Mouse (Mus musculus) large intestine, adult 2 months (tissue): ENCODE measurements around the gene Flt1. TPM values are rescaled to one million over a fixed set of nuclear protein-coding genes. Genes with fewer than 3 reads are reported as not detected.
A peak's percentile ranks its signal among the peaks of the same experiment; 100 is the strongest.

ENCODE experiments used
- DNase-seq: peaks from one replicate; pipeline ENCODE4 v3.0.0-alpha.2; 2012; ENCODE audit warnings: low read depth, low spot score
- WGBS: fragments of 180-500 bp; shearing (Covaris S2); methylation state at CpG from one replicate; pipeline ENCODE4 v1.1.7; 2018; 5-methylcytosine and 5-hydroxymethylcytosine counted together
- polyA plus RNA-seq: library from polyadenylated mRNA; depleted of rRNA; stranded (reverse); fragments of >200 nt; gene quantifications from 2 replicates; pipeline ENCODE4 v1.2.3, GENCODE M21; 2012

Flt1 gene
- polyA plus RNA-seq, 1 experiment: 1.8 TPM

- WGBS: 78% methylated on average over 5 of the region's 5 CpGs
- DNase-seq: no peak
These were observed 50.0 kb downstream of the Flt1 start for GRCm38 (mm10) chr5:147675791-147676190.

- WGBS: 70% methylated on average over 19 of the region's 19 CpGs
- DNase-seq: no peak
These were observed 53.9 kb downstream of the Flt1 start for GRCm38 (mm10) chr5:147671765-147672424.

GRCm38 (mm10) chr5:147668637-147669344 lies 57.0 kb downstream of the Flt1 start:
- 82% methylated on average over 15 of the region's 15 CpGs for WGBS
- no peak for DNase-seq

- WGBS: 82% methylated on average over 13 of the region's 13 CpGs
- no peak for DNase-seq
These were observed 59.9 kb downstream of the Flt1 start for GRCm38 (mm10) chr5:147665946-147666345.

- DNase-seq: no peak
- 89% methylated on average over 9 of the region's 9 CpGs for WGBS
These were observed 60.4 kb downstream of the Flt1 start for GRCm38 (mm10) chr5:147665381-147665780.

- WGBS: 66% methylated on average over 7 of the region's 7 CpGs
- no peak for DNase-seq
These were observed 65.9 kb downstream of the Flt1 start for GRCm38 (mm10) chr5:147659909-147660308.

GRCm38 (mm10) chr5:147657882-147658855 lies 67.6 kb downstream of the Flt1 start:
- 65% methylated on average over 17 of the region's 17 CpGs for WGBS

GRCm38 (mm10) chr5:147655761-147656160 lies 70.0 kb downstream of the Flt1 start:
- DNase-seq: no peak
- 79% methylated on average over 7 of the region's 7 CpGs for WGBS

More at GRCm38 (mm10) chr5:147657882-147658855, 67.6 kb downstream of the Flt1 start:
- DNase-seq: no peak

GRCm38 (mm10) chr5:147651233-147651632 lies 74.6 kb downstream of the Flt1 start:
- no peak for DNase-seq
- WGBS: 77% methylated on average over 14 of the region's 14 CpGs

GRCm38 (mm10) chr5:147646351-147646929 lies 79.4 kb downstream of the Flt1 start:
- 79% methylated on average over 14 of the region's 14 CpGs for WGBS
- DNase-seq: no peak

- WGBS: 29% methylated on average over 12 of the region's 12 CpGs
These were observed 80.7 kb downstream of the Flt1 start for GRCm38 (mm10) chr5:147645001-147645645.

GRCm38 (mm10) chr5:147641452-147641851 lies 84.4 kb downstream of the Flt1 start:
- DNase-seq: no peak
- WGBS: 24% methylated on average over 7 of the region's 7 CpGs

More at GRCm38 (mm10) chr5:147645001-147645645, 80.7 kb downstream of the Flt1 start:
- DNase-seq: peak; percentile 1

GRCm38 (mm10) chr5:147639940-147640339 lies 85.9 kb downstream of the Flt1 start:
- no peak for DNase-seq
- WGBS: 82% methylated on average over 5 of the region's 5 CpGs

- WGBS: 92% methylated on average over 3 of the region's 3 CpGs
- DNase-seq: no peak
These were observed 89.1 kb downstream of the Flt1 start for GRCm38 (mm10) chr5:147636676-147637075.

GRCm38 (mm10) chr5:147635883-147636282 lies 89.9 kb downstream of the Flt1 start:
- DNase-seq: no peak
- WGBS: 89% methylated on average over 8 of the region's 8 CpGs

GRCm38 (mm10) chr5:147634016-147634415 lies 91.8 kb downstream of the Flt1 start:
- DNase-seq: no peak
- 53% methylated on average over 11 of the region's 11 CpGs for whole genome bisulfite sequencing

GRCm38 (mm10) chr5:147632716-147633115 lies 93.1 kb downstream of the Flt1 start:
- WGBS: 67% methylated on average over 4 of the region's 4 CpGs
- DNase-seq: no peak

GRCm38 (mm10) chr5:147630426-147631290 lies 95.2 kb downstream of the Flt1 start:
- DNase-seq: no peak
- WGBS: 78% methylated on average over 17 of the region's 17 CpGs
